Mouse (Mus musculus): Measurements from ENCODE around the gene Sirt7. TPM values are rescaled to one million over a fixed set of nuclear protein-coding genes. Genes with fewer than 3 reads are reported as not detected.

Sirt7 gene
- polyA plus RNA-seq, 1 experiment from 2014 or later, result 54.8 TPM

GRCm38 (mm10) chr11:120632559-120633519 lies 7.8 kb upstream of the Sirt7 start:
- peak; percentile 79 for DNase-seq (ENCODE audit: low spot score)
- peak; percentile 79 for ATAC-seq (replicated peaks; ENCODE audit: low FRiP score)
- Histone ChIP-seq H3K27me3 (replicated peaks; ENCODE audit: control insufficient read depth, insufficient read depth, low read length) (no peaks in the 10 kb centered on the region), H3K4me2 (peak overlapping the region; percentile 95), H3K9ac (ENCODE audit: low read depth, low read length) (peak overlapping the region; percentile 92), H3K4me1 (replicated peaks; ENCODE audit: control insufficient read depth, insufficient read depth, low read length) (peaks cover 50% of the 10 kb centered on the region), H3K36me3 (ENCODE audit: control insufficient read depth, insufficient read depth, low read length) (peaks cover 9% of the 10 kb centered on the region; the same call in 1 of the 2 replicates), H3K27ac (ENCODE audit: low read depth, low read length) (peak overlapping the region; percentile 94), H3K4me3 (ENCODE audit: low read depth, low read length) (peak overlapping the region; percentile 78), H3K9me3 (ENCODE audit: control insufficient read depth, low read length) (no peaks in the 10 kb centered on the region)
- WGBS, result under 1% methylated on average over 97 of the region's 116 CpGs

GRCm38 (mm10) chr11:120631726-120632448 lies 6.8 kb upstream of the Sirt7 start:
- 0 out of 2 replicates have a peak, but pooled peaks have one; percentile 21 for ATAC-seq (replicated peaks; ENCODE audit: low FRiP score)
- DNase-seq (ENCODE audit: low spot score), result no peak
- peak overlapping the region; percentile 92 for H3K9ac ChIP-seq (ENCODE audit: low read depth, low read length)
- WGBS, result 43% methylated on average over 4 of the region's 4 CpGs
- peak overlapping the region; percentile 78 for H3K4me3 ChIP-seq (ENCODE audit: low read depth, low read length)
- peaks cover 13% of the 10 kb centered on the region; the same call in 1 of the 2 replicates for H3K36me3 ChIP-seq (ENCODE audit: control insufficient read depth, insufficient read depth, low read length)
- no peaks in the 10 kb centered on the region for H3K27me3 ChIP-seq (replicated peaks; ENCODE audit: control insufficient read depth, insufficient read depth, low read length)
- H3K4me1 ChIP-seq (replicated peaks; ENCODE audit: control insufficient read depth, insufficient read depth, low read length), result peaks cover 56% of the 10 kb centered on the region
- H3K27ac ChIP-seq (ENCODE audit: low read depth, low read length), result peak overlapping the region; percentile 94
- peak overlapping the region; percentile 95 for H3K4me2 ChIP-seq
- H3K9me3 ChIP-seq (ENCODE audit: control insufficient read depth, low read length), result no peaks in the 10 kb centered on the region

- H3K4me1 ChIP-seq (replicated peaks; ENCODE audit: control insufficient read depth, insufficient read depth, low read length), result peaks cover 63% of the 10 kb centered on the region
- WGBS, result 22% methylated on average over 6 of the region's 7 CpGs
- H3K36me3 ChIP-seq (ENCODE audit: control insufficient read depth, insufficient read depth, low read length), result peaks cover 11% of the 10 kb centered on the region; the same call in 1 of the 2 replicates
Observed at GRCm38 (mm10) chr11:120630881-120631725, 6.1 kb upstream of the Sirt7 start.

GRCm38 (mm10) chr11:120630401-120630871 lies 5.4 kb upstream of the Sirt7 start:
- no peak for DNase-seq (ENCODE audit: low spot score)
- Histone ChIP-seq H3K4me1 (replicated peaks; ENCODE audit: control insufficient read depth, insufficient read depth, low read length) (peaks cover 68% of the 10 kb centered on the region), H3K9ac (ENCODE audit: low read depth, low read length) (peak overlapping the region; percentile 92), H3K4me3 (ENCODE audit: low read depth, low read length) (peak overlapping the region; percentile 78), H3K27me3 (replicated peaks; ENCODE audit: control insufficient read depth, insufficient read depth, low read length) (no peaks in the 10 kb centered on the region), H3K4me2 (peak overlapping the region; percentile 95), H3K9me3 (ENCODE audit: control insufficient read depth, low read length) (no peaks in the 10 kb centered on the region), H3K27ac (ENCODE audit: low read depth, low read length) (peak overlapping the region; percentile 94), H3K36me3 (ENCODE audit: control insufficient read depth, insufficient read depth, low read length) (peaks cover 11% of the 10 kb centered on the region; the same call in 1 of the 2 replicates)
- no peak for ATAC-seq (replicated peaks; ENCODE audit: low FRiP score)
- 37% methylated on average over 5 of the region's 5 CpGs for WGBS

More at GRCm38 (mm10) chr11:120630881-120631725, 6.1 kb upstream of the Sirt7 start:
- peak overlapping the region; percentile 92 for H3K9ac ChIP-seq (ENCODE audit: low read depth, low read length)
- H3K9me3 ChIP-seq (ENCODE audit: control insufficient read depth, low read length), result no peaks in the 10 kb centered on the region
- H3K4me2 ChIP-seq, result peak overlapping the region; percentile 95
- DNase-seq (ENCODE audit: low spot score) (no peak), ATAC-seq (replicated peaks; ENCODE audit: low FRiP score) (no peak)
- H3K27ac ChIP-seq (ENCODE audit: low read depth, low read length), result peak overlapping the region; percentile 94
- peak overlapping the region; percentile 78 for H3K4me3 ChIP-seq (ENCODE audit: low read depth, low read length)
- H3K27me3 ChIP-seq (replicated peaks; ENCODE audit: control insufficient read depth, insufficient read depth, low read length), result no peaks in the 10 kb centered on the region

- Histone ChIP-seq H3K4me1 (replicated peaks; ENCODE audit: control insufficient read depth, insufficient read depth, low read length) (peaks cover 73% of the 10 kb centered on the region), H3K4me3 (ENCODE audit: low read depth, low read length) (peak overlapping the region; percentile 78), H3K27me3 (replicated peaks; ENCODE audit: control insufficient read depth, insufficient read depth, low read length) (no peaks in the 10 kb centered on the region), H3K27ac (ENCODE audit: low read depth, low read length) (peak overlapping the region; percentile 94), H3K9me3 (ENCODE audit: control insufficient read depth, low read length) (no peaks in the 10 kb centered on the region), H3K4me2 (peak overlapping the region; percentile 95), H3K36me3 (ENCODE audit: control insufficient read depth, insufficient read depth, low read length) (peaks cover 11% of the 10 kb centered on the region; the same call in 1 of the 2 replicates), H3K9ac (ENCODE audit: low read depth, low read length) (peak overlapping the region; percentile 92)
- 21% methylated on average over 7 of the region's 7 CpGs for WGBS
- 0 out of 2 replicates have a peak, but pooled peaks have one; percentile 14 for ATAC-seq (replicated peaks; ENCODE audit: low FRiP score)
- no peak for DNase-seq (ENCODE audit: low spot score)
Observed at GRCm38 (mm10) chr11:120629911-120630310, 4.9 kb upstream of the Sirt7 start.

- WGBS, result 55% methylated on average over 23 of the region's 23 CpGs
- ATAC-seq (replicated peaks; ENCODE audit: low FRiP score) (no peak), DNase-seq (ENCODE audit: low spot score) (no peak)
- Histone ChIP-seq H3K36me3 (ENCODE audit: control insufficient read depth, insufficient read depth, low read length) (peaks cover 11% of the 10 kb centered on the region; the same call in 1 of the 2 replicates), H3K4me2 (peak overlapping the region; percentile 95), H3K9ac (ENCODE audit: low read depth, low read length) (peak overlapping the region; percentile 92), H3K27me3 (replicated peaks; ENCODE audit: control insufficient read depth, insufficient read depth, low read length) (no peaks in the 10 kb centered on the region), H3K27ac (ENCODE audit: low read depth, low read length) (peak overlapping the region; percentile 94), H3K9me3 (ENCODE audit: control insufficient read depth, low read length) (no peaks in the 10 kb centered on the region), H3K4me1 (replicated peaks; ENCODE audit: control insufficient read depth, insufficient read depth, low read length) (peaks cover 72% of the 10 kb centered on the region), H3K4me3 (ENCODE audit: low read depth, low read length) (peak overlapping the region; percentile 78)
Observed at GRCm38 (mm10) chr11:120629341-120629730, 4.3 kb upstream of the Sirt7 start.

- Histone ChIP-seq H3K27ac (ENCODE audit: low read depth, low read length) (no peak overlapping the region), H3K4me1 (replicated peaks; ENCODE audit: control insufficient read depth, insufficient read depth, low read length) (peaks cover 70% of the 10 kb centered on the region), H3K9me3 (ENCODE audit: control insufficient read depth, low read length) (no peaks in the 10 kb centered on the region), H3K4me3 (ENCODE audit: low read depth, low read length) (peak overlapping the region; percentile 78), H3K27me3 (replicated peaks; ENCODE audit: control insufficient read depth, insufficient read depth, low read length) (no peaks in the 10 kb centered on the region), H3K36me3 (ENCODE audit: control insufficient read depth, insufficient read depth, low read length) (peaks cover 11% of the 10 kb centered on the region; the same call in 1 of the 2 replicates), H3K4me2 (peak overlapping the region; percentile 95), H3K9ac (ENCODE audit: low read depth, low read length) (peak overlapping the region; percentile 31)
- ATAC-seq (replicated peaks; ENCODE audit: low FRiP score) (no peak), DNase-seq (ENCODE audit: low spot score) (no peak)
- 89% methylated on average over 23 of the region's 23 CpGs for WGBS
Observed at GRCm38 (mm10) chr11:120628601-120629340, 3.7 kb upstream of the Sirt7 start.
